Mouse (Mus musculus): ENCODE results near the gene Olfr311. TPM values are rescaled to one million over a fixed set of nuclear protein-coding genes. Genes with fewer than 3 reads are reported as not detected.
A peak's percentile ranks its signal among the peaks of the same experiment; 100 is the strongest.

Olfr311 gene
- total and polyA plus RNA-seq, 3 experiments, result not detected

GRCm38 (mm10) chr11:58846919-58847461 lies 7.9 kb downstream of the Olfr311 start, which contains the start of gene Gm12258 (continued):
- TF ChIP-seq MEF2A (IDR thresholded peaks at IDR 0.05; ENCODE audit: extremely low read depth, insufficient replicate concordance, low read depth, low read length, poor library complexity, severe bottlenecking) (no peak), MYB (IDR thresholded peaks at IDR 0.05; ENCODE audit: low read depth, low read length) (no peak)

DNA sequence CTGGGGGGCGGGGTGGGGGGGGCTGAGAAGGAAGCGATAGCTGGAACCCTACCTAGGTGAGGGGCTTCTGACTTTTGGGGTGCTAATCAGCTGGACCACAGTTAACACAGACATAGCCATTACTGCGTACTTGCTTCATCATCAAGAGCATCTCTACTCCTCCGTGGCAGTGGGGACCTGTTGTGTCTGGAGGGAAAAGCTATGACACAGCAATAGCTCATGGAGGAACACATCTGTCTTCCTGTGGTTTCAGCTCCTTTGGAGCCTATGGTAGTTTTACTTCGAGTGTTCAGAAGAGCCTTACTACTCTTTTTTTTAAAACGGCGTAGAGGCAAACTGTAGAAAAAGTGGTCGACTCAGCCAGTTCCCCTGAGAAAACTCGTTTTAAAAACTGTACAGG lies 8.6 kb downstream of the Olfr311 start:
- Histone ChIP-seq H3K79me2 (ENCODE audit: control insufficient read depth, insufficient read depth, low read length, poor library complexity) (peaks cover 6% of the 10 kb centered on the region; the same call in 1 of the 2 replicates), H3K27ac (ENCODE audit: control insufficient read depth, low read depth, low read length) (no peak overlapping the region), H3K36me3 (ENCODE audit: control insufficient read depth in 1 of 2, insufficient read depth in 2 of 2, low read length in 2 of 2) (peaks cover 3 to 9% of the 10 kb centered on the region in 2 experiments; a peak in 3 of 4 replicates), H3K4me3 (ENCODE audit: control insufficient read depth in 1 of 2, insufficient read depth in 1 of 2, low read depth in 2 of 2, low read length in 2 of 2) (peak overlapping the region; percentile 79 to 97), H3K27me3 (ENCODE audit: control insufficient read depth in 1 of 2, insufficient read depth in 2 of 2, low read length in 2 of 2) (no peaks in the 10 kb centered on the region; a peak in 1 of 4 replicates), H3K9me3 (replicated peaks; ENCODE audit: insufficient read depth, low read length) (no peaks in the 10 kb centered on the region), H3K4me1 (ENCODE audit: control insufficient read depth in 1 of 2, insufficient read depth in 2 of 2, low read length in 2 of 2) (peaks cover 2 to 5% of the 10 kb centered on the region in 2 experiments; a peak in 2 of 4 replicates), H3K9ac (ENCODE audit: control insufficient read depth, low read depth, low read length, poor library complexity, severe bottlenecking) (peak overlapping the region; percentile 91)
- TF ChIP-seq POLR2A (IDR thresholded peaks at IDR 0.05; ENCODE audit: control insufficient read depth in 1 of 2, insufficient read depth in 1 of 2, low read depth in 1 of 2, low read length in 2 of 2, poor library complexity in 1 of 2) (no peak), NRF1 (IDR thresholded peaks at IDR 0.05; ENCODE audit: insufficient read depth, low read depth, low read length, poor library complexity, severe bottlenecking) (no peak), MAFK (IDR thresholded peaks at IDR 0.05; ENCODE audit: borderline replicate concordance, low read depth, low read length) (no peak), MEF2A (IDR thresholded peaks at IDR 0.05; ENCODE audit: extremely low read depth, insufficient replicate concordance, low read depth, low read length, poor library complexity, severe bottlenecking) (no peak), USF1 (IDR thresholded peaks at IDR 0.05; ENCODE audit: low read depth, low read length) (no peak), MYC (IDR thresholded peaks at IDR 0.05; ENCODE audit: low read depth, low read length) (no peak)
- peak; percentile 26 for DNase-seq (ENCODE audit: low read depth, low spot score)

DNA sequence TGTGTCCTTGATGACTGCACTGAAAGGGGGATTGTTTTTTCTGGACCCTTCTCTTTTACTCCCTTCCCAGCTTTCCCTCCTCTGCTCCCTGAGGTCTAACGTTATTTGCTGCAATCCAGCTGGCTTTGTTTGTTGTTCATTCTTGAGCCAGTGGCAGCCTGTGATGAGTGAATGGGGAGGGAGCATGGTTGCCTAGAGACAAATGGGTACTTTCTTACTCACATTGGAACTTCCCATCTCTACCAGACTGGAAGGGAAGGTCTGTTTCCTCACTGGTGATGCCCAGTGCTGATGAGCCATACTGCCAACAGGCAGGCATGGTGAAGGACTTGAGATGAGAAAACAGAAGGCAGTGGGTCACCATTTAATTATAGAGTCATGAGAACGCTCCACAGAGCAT lies 10.7 kb downstream of the Olfr311 start:
- TF ChIP-seq MEF2A (IDR thresholded peaks at IDR 0.05; ENCODE audit: extremely low read depth, insufficient replicate concordance, low read depth, low read length, poor library complexity, severe bottlenecking) (no peak), ZNF384 (IDR thresholded peaks at IDR 0.05; ENCODE audit: low read depth, low read length) (no peak), ZMIZ1 (IDR thresholded peaks at IDR 0.05; ENCODE audit: low read depth, low read length) (no peak), EP300 (IDR thresholded peaks at IDR 0.05; ENCODE audit: low read depth in 1 of 2, low read length in 2 of 2) (no peak), MAFK (IDR thresholded peaks at IDR 0.05; ENCODE audit: borderline replicate concordance, low read depth, low read length) (no peak)
- no peak overlapping the region for H3K27ac ChIP-seq (ENCODE audit: control insufficient read depth, low read depth, low read length)
- H3K36me3 ChIP-seq (ENCODE audit: control insufficient read depth in 1 of 2, insufficient read depth in 2 of 2, low read length in 2 of 2), result peaks cover 3 to 9% of the 10 kb centered on the region in 2 experiments; a peak in 3 of 4 replicates
- peaks cover 6% of the 10 kb centered on the region; the same call in 1 of the 2 replicates for H3K79me2 ChIP-seq (ENCODE audit: control insufficient read depth, insufficient read depth, low read length, poor library complexity)
- H3K4me1 ChIP-seq (ENCODE audit: control insufficient read depth in 1 of 2, insufficient read depth in 2 of 2, low read length in 2 of 2), result peaks cover 2 to 5% of the 10 kb centered on the region in 2 experiments; a peak in 2 of 4 replicates
- no peak overlapping the region for H3K9ac ChIP-seq (ENCODE audit: control insufficient read depth, low read depth, low read length, poor library complexity, severe bottlenecking)
- H3K27me3 ChIP-seq (ENCODE audit: control insufficient read depth in 1 of 2, insufficient read depth in 2 of 2, low read length in 2 of 2), result no peaks in the 10 kb centered on the region
- no peaks in the 10 kb centered on the region for H3K9me3 ChIP-seq (replicated peaks; ENCODE audit: insufficient read depth, low read length)
- no peak overlapping the region for H3K4me3 ChIP-seq (ENCODE audit: control insufficient read depth in 1 of 2, insufficient read depth in 1 of 2, low read depth in 2 of 2, low read length in 2 of 2)
- no peak for DNase-seq (ENCODE audit: low read depth, low spot score)

Measured in MEL (cell line).